Mouse (Mus musculus) embryo, embryonic 10 days (tissue): Measurements from ENCODE around the gene Pdcd1.
"Not testable (repeated sequence)": the region's sequence is repeated elsewhere in the genome, so short reads cannot be mapped to it uniquely, and the experiment has no call there.

Source experiments
- DNase-seq: peaks from one replicate; pipeline ENCODE4 v3.0.0-alpha.2; 2015; ENCODE audit warnings: low spot score

Gene Pdcd1

DNA sequence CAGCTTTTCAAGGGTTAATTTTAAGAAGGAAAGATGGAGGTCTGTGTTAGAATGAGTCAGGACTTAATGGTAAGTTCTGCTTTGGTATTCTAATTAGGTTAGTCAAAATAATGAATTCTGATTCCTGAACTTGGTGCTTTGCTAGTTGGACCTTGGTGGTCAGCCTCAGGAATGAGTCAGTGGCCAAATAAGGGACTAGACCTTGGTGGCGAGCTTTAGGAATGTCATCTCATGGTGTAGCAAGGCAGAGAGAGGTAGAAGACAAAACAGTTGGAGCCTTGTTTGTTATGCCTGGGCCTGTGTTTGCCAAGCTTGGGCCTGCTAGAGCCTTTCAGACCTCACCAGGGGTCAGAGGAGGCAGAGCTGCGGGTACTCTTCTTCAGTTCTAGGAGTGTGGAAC is 23.6 kb downstream of the Pdcd1 start:
- DNase-seq: no peak

GRCm38 (mm10) chr1:94027506-94028108 is 24.7 kb downstream of the Pdcd1 start:
- DNase-seq: no peak

GRCm38 (mm10) chr1:94020151-94020550 is 32.2 kb downstream of the Pdcd1 start, which contains the start of gene Neu4:
Gene Neu4 (plus strand): TSS chr1:94020451.
- no peak for DNase-seq

GRCm38 (mm10) chr1:94011643-94012042 is 40.7 kb downstream of the Pdcd1 start:
- no peak for DNase-seq

DNA sequence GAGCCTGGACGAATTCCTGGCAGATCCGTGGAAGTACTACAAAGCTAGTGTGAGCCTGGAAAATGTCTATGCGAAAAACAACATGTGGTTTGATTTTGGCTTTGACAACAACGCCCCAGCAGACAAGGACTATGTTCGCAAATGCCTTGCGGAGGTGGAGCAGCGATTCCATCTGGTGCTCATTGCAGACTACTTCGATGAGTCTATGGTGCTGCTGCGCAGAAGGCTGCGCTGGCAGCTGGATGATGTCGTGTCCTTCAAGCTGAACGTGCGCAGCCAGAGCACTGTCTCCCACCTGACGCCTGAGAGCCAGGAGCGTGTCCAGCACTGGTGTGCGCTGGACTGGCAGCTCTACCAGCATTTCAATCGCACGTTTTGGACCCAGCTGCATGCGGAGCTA is 43.5 kb downstream of the Pdcd1 start:
- not testable (repeated sequence) for DNase-seq

- DNase-seq: not testable (repeated sequence)
These were observed 46.3 kb downstream of the Pdcd1 start for GRCm38 (mm10) chr1:94005954-94006506.

DNA sequence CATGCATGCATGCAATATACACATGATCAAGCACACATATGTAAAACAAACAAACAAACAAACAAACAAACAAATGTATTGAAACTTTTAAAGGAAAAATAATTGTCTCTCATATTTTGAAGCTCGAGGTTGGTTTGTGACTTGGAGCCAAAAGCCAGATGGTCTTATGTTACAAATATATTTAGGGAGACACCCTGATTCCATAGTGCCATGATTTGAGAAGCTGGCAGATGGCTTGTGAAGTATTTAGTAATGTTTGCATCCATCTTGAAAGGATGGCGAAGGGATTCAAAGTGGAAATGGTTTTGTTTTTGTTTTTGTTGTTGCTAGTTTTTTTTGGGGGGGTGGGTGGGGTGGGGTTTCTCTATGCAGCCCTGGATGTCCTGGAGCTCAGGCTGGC is 51.3 kb downstream of the Pdcd1 start:
- DNase-seq: no peak

- DNase-seq: not testable (repeated sequence)
These were observed 60.9 kb downstream of the Pdcd1 start for GRCm38 (mm10) chr1:93991491-93991890.

DNA sequence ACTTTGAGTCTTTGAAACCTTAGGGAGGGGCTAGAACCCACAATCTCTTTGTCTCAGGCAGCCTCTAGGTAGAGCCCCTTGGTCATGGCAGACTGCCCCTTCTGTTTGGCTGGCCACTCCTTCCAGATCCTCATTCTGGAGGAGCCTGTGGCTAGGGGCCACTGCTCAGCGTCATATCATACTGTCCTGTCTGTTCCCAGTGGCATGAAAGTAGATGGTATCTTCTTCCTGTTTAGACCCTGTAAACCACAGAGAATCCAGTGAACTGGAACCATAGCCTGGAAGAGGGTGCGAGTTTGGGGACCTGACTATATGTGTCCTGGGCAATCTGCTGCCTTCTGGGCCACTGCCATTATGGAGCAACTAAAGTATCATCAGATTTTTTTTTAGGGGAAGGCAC is 61.3 kb downstream of the Pdcd1 start:
- not testable (repeated sequence) for DNase-seq

DNA sequence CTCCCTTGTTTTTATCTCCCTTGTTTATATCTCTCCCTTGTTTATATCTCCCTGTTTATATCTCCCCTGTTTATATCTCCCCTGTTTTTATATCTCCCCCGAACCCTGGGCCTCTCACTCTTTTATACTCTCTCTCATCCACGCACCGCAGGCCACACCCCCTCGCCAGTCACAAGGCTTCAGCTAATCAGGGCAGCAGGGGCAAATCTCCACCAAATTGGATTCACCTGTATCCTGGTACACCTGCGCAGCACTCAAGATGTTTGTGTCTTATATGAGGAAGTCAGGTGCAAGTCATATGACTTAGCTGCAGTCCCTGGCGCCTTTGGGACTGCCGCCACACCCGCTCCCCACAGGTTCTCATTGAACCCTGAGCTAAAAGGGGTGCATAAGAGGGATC is 62.1 kb downstream of the Pdcd1 start, which contains the start of gene Gal3st2c:
Gene Gal3st2c (plus strand): TSS at position 301 of the 400 bp plus-strand sequence.
- DNase-seq: not testable (repeated sequence)

DNA sequence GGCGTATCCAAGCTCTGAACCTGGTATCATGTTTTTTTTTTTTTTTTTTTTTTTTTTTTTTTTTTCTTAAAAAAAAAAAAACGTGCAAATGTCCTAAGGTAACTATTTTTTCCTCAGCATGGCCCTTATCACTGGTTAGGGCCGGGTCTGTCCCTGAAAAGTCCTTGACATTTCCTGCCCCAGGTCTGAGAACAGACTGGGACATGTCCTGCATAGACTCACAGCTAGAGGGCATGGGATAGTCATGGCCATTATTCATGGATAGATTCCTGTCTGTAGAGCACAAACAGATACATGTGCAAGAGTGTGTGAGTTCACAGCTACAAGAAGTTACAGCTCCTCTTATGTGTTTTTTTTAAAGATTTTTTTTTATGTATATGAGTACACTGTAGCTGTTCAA is 63.6 kb downstream of the Pdcd1 start:
- DNase-seq: no peak
